Mouse (Mus musculus) liver, adult 2 months (tissue): Measurements from ENCODE around the gene Ctsc. TPM values are rescaled to one million over a fixed set of nuclear protein-coding genes. Genes with fewer than 3 reads are reported as not detected.

Source experiments
- DNase-seq: peaks from one replicate; pipeline ENCODE4 v3.0.0-alpha.2; 2011; ENCODE audit warnings: low read depth, low spot score; ENCODE audit errors: extremely low read depth
- H3K27ac ChIP-seq: fragments of 200-500 bp; replicated peaks from 2 replicates; pipeline ENCODE4 v1.5.1; 2012; ENCODE audit warnings: low read depth, mild to moderate bottlenecking, control low read depth, inconsistent platforms, low read length; ENCODE audit not compliant: insufficient read depth
- H3K27me3 ChIP-seq: fragments of 200-500 bp; 2 replicates; pipeline ENCODE4 v1.6.1; 2012; ENCODE audit warnings: mild to moderate bottlenecking, moderate library complexity, low read length, inconsistent platforms; ENCODE audit not compliant: control insufficient read depth, insufficient read depth
- H3K36me3 ChIP-seq: fragments of 200-500 bp; 2 replicates; pipeline ENCODE4 v1.6.1; 2012; ENCODE audit warnings: low read length, inconsistent platforms; ENCODE audit not compliant: control insufficient read depth, insufficient read depth
- H3K4me1 ChIP-seq: fragments of 200-500 bp; 2 replicates; pipeline ENCODE4 v1.6.1; 2011; ENCODE audit warnings: low read length; ENCODE audit not compliant: control insufficient read depth, insufficient read depth
- H3K4me3 ChIP-seq: fragments of 200-500 bp; 2 replicates; pipeline ENCODE4 v1.5.1; 2011; ENCODE audit warnings: low read depth, mild to moderate bottlenecking, control low read depth, low read length, moderate library complexity; ENCODE audit not compliant: insufficient read depth
- H3K79me2 ChIP-seq: fragments of 200-500 bp; 2 replicates; pipeline ENCODE4 v1.6.1; 2012; ENCODE audit warnings: inconsistent platforms, mild to moderate bottlenecking, low read length, moderate library complexity; ENCODE audit not compliant: control insufficient read depth, insufficient read depth
- H3K9ac ChIP-seq: fragments of 200-500 bp; 2 replicates; pipeline ENCODE4 v1.6.1; 2012; ENCODE audit warnings: low read depth, mild to moderate bottlenecking, control low read depth, inconsistent platforms, low read length
- CTCF ChIP-seq: fragments of 200-500 bp; IDR thresholded peaks from 2 replicates; pipeline ENCODE4 v1.5.1; 2011; ENCODE audit warnings: low read depth, low read length, control low read depth
- POLR2A ChIP-seq: fragments of 200-500 bp; IDR thresholded peaks from 2 replicates; pipeline ENCODE4 v1.6.1; 2011; ENCODE audit warnings: low read length, control low read depth; ENCODE audit not compliant: insufficient read depth; ENCODE audit errors: extremely low read depth
- WGBS: fragments of 180-500 bp; shearing (Covaris S2); methylation state at CpG from one replicate; pipeline ENCODE4 v1.1.7; 2018; 5-methylcytosine and 5-hydroxymethylcytosine counted together
- polyA plus RNA-seq: library from polyadenylated mRNA; depleted of rRNA; stranded (reverse); fragments of >200 nt; gene quantifications from 2 replicates; pipeline ENCODE4 v1.2.3, GENCODE M21; 2012
- total RNA-seq: library from RNA; depleted of rRNA; stranded (reverse); fragments of >200 nt; gene quantifications from 2 replicates; pipeline ENCODE4 v1.2.3, GENCODE M21; 2014

Ctsc gene
- total and polyA plus RNA-seq, 2 experiments = 83.6 to 124 TPM

DNA sequence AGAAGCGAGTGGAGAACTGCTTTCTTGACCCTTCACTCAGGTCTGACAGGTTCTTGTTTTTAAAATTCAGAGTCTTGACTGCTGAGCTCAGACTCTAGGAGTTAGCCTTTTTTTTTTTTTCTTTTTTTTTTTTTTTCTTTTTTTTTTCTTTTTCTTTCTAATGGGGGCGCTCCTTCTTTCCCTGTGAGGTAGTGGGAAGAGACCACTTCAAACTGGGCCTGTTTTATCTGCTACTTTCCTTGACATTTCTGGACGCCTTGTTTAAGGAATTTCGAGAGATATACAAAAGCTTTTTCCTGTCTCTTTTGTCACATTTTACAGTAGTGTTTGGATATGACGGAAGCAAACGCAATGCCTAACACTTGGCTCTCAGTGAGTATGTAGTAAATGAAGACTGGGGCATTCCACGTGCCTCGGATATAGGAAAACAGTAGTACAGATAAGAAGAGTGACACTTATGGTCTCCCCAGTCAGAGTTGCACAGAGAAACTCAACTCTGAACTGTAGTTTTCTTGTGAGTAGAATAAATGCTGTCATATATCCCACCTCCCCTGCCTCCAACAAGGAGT lies 827 bp downstream of the Ctsc start:
- H3K9ac ChIP-seq = peak overlapping the region; percentile 17; the same call in 1 of the 2 replicates
- 32% methylated on average over 8 of the region's 8 CpGs for WGBS
- H3K4me3 ChIP-seq = peak overlapping the region; percentile 85

DNA sequence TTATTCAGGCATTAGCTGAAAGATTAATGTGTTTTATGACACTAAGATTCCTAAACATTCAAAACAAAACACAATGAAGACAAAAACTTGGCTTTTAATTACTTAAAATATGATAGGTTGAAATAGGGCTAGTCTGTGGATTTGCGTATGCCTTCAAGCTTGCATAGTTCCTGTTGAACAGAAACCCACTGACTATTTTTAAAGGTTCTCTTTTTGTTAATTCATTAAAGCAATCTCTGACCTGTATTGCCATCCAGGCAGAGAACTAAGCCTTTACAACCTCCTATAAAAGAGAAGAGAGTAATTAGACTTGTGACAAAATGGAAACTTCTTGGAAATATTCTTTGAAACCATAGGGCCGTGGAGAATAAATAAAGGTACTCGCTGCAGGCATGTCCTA lies 7.4 kb downstream of the Ctsc start:
- no peak overlapping the region for H3K9ac ChIP-seq
- TF ChIP-seq CTCF (no peak), POLR2A (no peak)
- peaks cover 18% of the 10 kb centered on the region for H3K36me3 ChIP-seq
- H3K27ac ChIP-seq = no peak overlapping the region
- 92% methylated on average over 3 of the region's 3 CpGs for WGBS
- DNase-seq = no peak
- H3K4me1 ChIP-seq = no peaks in the 10 kb centered on the region; the same call in 1 of the 2 replicates
- H3K27me3 ChIP-seq = no peaks in the 10 kb centered on the region
- H3K79me2 ChIP-seq = no peaks in the 10 kb centered on the region; the same call in 1 of the 2 replicates
- no peak overlapping the region for H3K4me3 ChIP-seq

More for the DNA sequence above, 827 bp downstream of the Ctsc start:
- H3K4me1 ChIP-seq = no peaks in the 10 kb centered on the region; the same call in 1 of the 2 replicates
- no peaks in the 10 kb centered on the region for H3K79me2 ChIP-seq
- H3K36me3 ChIP-seq = peaks cover 7% of the 10 kb centered on the region
- H3K27me3 ChIP-seq = no peaks in the 10 kb centered on the region
- no peak for DNase-seq
- peak overlapping the region; percentile 70; the same call in 1 of the 2 replicates for H3K27ac ChIP-seq
- TF ChIP-seq CTCF (no peak), POLR2A (no peak)

DNA sequence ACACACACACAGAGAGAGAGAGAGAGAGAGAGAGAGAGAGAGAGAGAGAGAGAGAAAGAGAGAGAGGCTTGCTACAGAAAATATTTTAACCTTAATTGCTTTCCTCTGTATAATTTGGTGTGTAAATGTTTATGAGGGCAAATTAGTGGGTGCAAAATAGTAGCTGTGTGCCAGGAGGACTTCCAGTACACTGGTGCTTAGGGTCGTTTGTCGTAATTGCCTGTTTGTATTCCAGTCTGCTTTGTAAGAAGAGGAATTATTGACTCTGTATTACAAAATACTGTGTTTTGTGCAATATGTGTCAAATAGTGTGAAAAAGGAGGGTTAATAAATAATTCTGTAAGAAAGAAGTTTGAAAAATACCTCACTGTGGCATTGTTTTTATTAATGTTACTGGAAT lies 13.2 kb downstream of the Ctsc start:
- Histone ChIP-seq H3K27me3 (no peaks in the 10 kb centered on the region), H3K36me3 (peaks cover 10% of the 10 kb centered on the region), H3K27ac (no peak overlapping the region; the same call in 1 of the 2 replicates), H3K4me3 (no peak overlapping the region), H3K4me1 (peaks cover 12% of the 10 kb centered on the region; the same call in 1 of the 2 replicates), H3K79me2 (no peaks in the 10 kb centered on the region), H3K9ac (no peak overlapping the region)
- 11% methylated on average over 2 of the region's 2 CpGs for WGBS
- no peak for TF ChIP-seq CTCF
- peak; percentile 94 for DNase-seq

DNA sequence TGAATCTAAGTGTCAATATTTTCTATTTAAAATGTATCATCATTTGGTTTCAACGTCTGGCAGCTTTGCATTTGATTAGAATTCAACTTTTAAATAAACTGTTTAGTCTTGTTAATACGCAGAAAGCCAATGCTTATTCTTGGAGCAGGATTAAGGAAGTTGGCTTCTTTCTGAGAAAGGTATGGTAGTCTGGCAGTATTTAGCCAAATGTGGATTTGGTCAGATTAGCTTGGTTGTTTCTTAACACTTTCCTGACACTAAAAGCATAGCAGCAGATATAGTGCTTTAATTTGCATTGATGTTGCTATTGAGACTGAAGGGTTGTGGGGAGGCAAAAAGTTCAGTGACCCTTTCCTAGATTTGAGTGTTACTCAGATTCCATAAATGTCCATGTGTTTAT lies 14.2 kb downstream of the Ctsc start:
- Histone ChIP-seq H3K4me1 (peaks cover 15% of the 10 kb centered on the region), H3K4me3 (no peak overlapping the region), H3K36me3 (peaks cover 10% of the 10 kb centered on the region), H3K79me2 (no peaks in the 10 kb centered on the region), H3K27ac (no peak overlapping the region), H3K9ac (no peak overlapping the region), H3K27me3 (no peaks in the 10 kb centered on the region)
- WGBS = 45% methylated on average over 2 of the region's 2 CpGs
- no peak for DNase-seq
- TF ChIP-seq CTCF (no peak), POLR2A (no peak)

- H3K36me3 ChIP-seq = peaks cover 4% of the 10 kb centered on the region; the same call in 1 of the 2 replicates
- H3K4me3 ChIP-seq = no peak overlapping the region
- 38% methylated on average over 6 of the region's 6 CpGs for WGBS
- H3K4me1 ChIP-seq = peaks cover 19% of the 10 kb centered on the region
- no peak for TF ChIP-seq POLR2A
- no peak for TF ChIP-seq CTCF
- no peaks in the 10 kb centered on the region for H3K27me3 ChIP-seq
- H3K27ac ChIP-seq = no peak overlapping the region
- H3K79me2 ChIP-seq = no peaks in the 10 kb centered on the region
- no peak overlapping the region for H3K9ac ChIP-seq
- DNase-seq = peak; percentile 95
Observed at GRCm38 (mm10) chr7:88293907-88294306, 16.0 kb downstream of the Ctsc start.

- TF ChIP-seq CTCF (0 out of 2 replicates have a peak, but pooled peaks have one; percentile 6), POLR2A (no peak)
Observed at GRCm38 (mm10) chr7:88295989-88296388, 18.1 kb downstream of the Ctsc start.

More at GRCm38 (mm10) chr7:88295989-88296388, 18.1 kb downstream of the Ctsc start:
- peak; percentile 94 for DNase-seq
- WGBS = 17% methylated on average over 1 of the region's 1 CpGs
- H3K79me2 ChIP-seq = no peaks in the 10 kb centered on the region
- H3K27me3 ChIP-seq = no peaks in the 10 kb centered on the region
- peak overlapping the region; percentile 34; the same call in 1 of the 2 replicates for H3K27ac ChIP-seq
- H3K36me3 ChIP-seq = peaks cover 6% of the 10 kb centered on the region
- peaks cover 19% of the 10 kb centered on the region for H3K4me1 ChIP-seq
- no peak overlapping the region for H3K9ac ChIP-seq
- no peak overlapping the region for H3K4me3 ChIP-seq
